Mouse (Mus musculus) limb, embryonic 14.5 days (tissue): ENCODE results near the gene Cldn10. TPM values are rescaled to one million over a fixed set of nuclear protein-coding genes. Genes with fewer than 3 reads are reported as not detected.

ENCODE experiments used
- ATAC-seq: fragments of 200-750 bp; cut with Nextera tagmentation; 2 replicates; pipeline ENCODE4 v1.8.0; 2017; ENCODE audit warnings: low read depth, moderate number of reproducible peaks, moderate TSS enrichment; ENCODE audit not compliant: low FRiP score
- DNase-seq: peaks from one replicate; pipeline ENCODE4 v3.0.0-alpha.2; 2015; ENCODE audit warnings: low spot score
- H3K27ac ChIP-seq: fragments of 300-500 bp; sonication (generic); replicated peaks from 2 replicates; pipeline ENCODE4 v1.5.1; 2014; ENCODE audit warnings: low read depth, mild to moderate bottlenecking, low read length, moderate library complexity, mixed read lengths
- H3K27me3 ChIP-seq: fragments of 300-500 bp; sonication (generic); 2 replicates; pipeline ENCODE4 v1.6.1; 2014; ENCODE audit warnings: low read length, mixed read lengths; ENCODE audit not compliant: control insufficient read depth, insufficient read depth
- H3K36me3 ChIP-seq: fragments of 300-500 bp; sonication (generic); 2 replicates; pipeline ENCODE4 v1.6.1; 2014; ENCODE audit warnings: mild to moderate bottlenecking, low read length, moderate library complexity, mixed read lengths; ENCODE audit not compliant: control insufficient read depth, insufficient read depth
- H3K4me1 ChIP-seq: fragments of 300-500 bp; sonication (generic); 2 replicates; pipeline ENCODE4 v1.6.1; 2014; ENCODE audit warnings: antibody characterized with exemption, low read length, mixed read lengths; ENCODE audit not compliant: control insufficient read depth, insufficient read depth
- H3K4me2 ChIP-seq: fragments of 300-500 bp; sonication (generic); replicated peaks from 2 replicates; pipeline ENCODE4 v1.6.1; 2014; ENCODE audit warnings: low read depth, mild to moderate bottlenecking, low read length, moderate library complexity; ENCODE audit not compliant: severe bottlenecking
- H3K4me3 ChIP-seq: fragments of 300-500 bp; sonication (generic); replicated peaks from 2 replicates; pipeline ENCODE4 v1.5.1; 2014; ENCODE audit warnings: low read length
- H3K9ac ChIP-seq: fragments of 300-500 bp; sonication (generic); 2 replicates; pipeline ENCODE4 v1.6.1; 2014; ENCODE audit warnings: mild to moderate bottlenecking, low read depth, low read length, moderate library complexity; ENCODE audit not compliant: severe bottlenecking
- H3K9me3 ChIP-seq: fragments of 300-500 bp; sonication (generic); 2 replicates; pipeline ENCODE4 v1.6.1; 2016; ENCODE audit warnings: low read length; ENCODE audit not compliant: control insufficient read depth
- POLR2A ChIP-seq: fragments of 200-500 bp; IDR thresholded peaks from 2 replicates; pipeline ENCODE4 v1.8.0; 2012; ENCODE audit warnings: inconsistent platforms, mild to moderate bottlenecking, moderate library complexity, borderline replicate concordance; ENCODE audit not compliant: insufficient read depth, insufficient read length; ENCODE audit errors: extremely low read depth
- WGBS: fragments of 180-500 bp; shearing (Covaris S2); extraction: QIAGEN DNeasy Blood & Tissue Kit; methylation state at CpG from one replicate; pipeline ENCODE4 v1.1.7; 2014; 5-methylcytosine and 5-hydroxymethylcytosine counted together
- polyA plus RNA-seq, 2 experiments: library from polyadenylated mRNA; depleted of rRNA in 1 of 2; stranded (reverse) in 1 of 2; unstranded in 1 of 2; fragments of >200 nt; fragmentation: Nextera tagmentation in 1 of 2; extraction: Ambion mirVana in 1 of 2; gene quantifications; 2 replicates each; pipeline versions ENCODE4 v1.2.1 to v1.2.3; 2012 to 2014

The Cldn10 gene
- polyA plus RNA-seq, 2 experiments = 0.65 to 1.4 TPM

GRCm38 (mm10) chr14:118869712-118870111, 82.0 kb downstream of the Cldn10 start:
- Histone ChIP-seq H3K4me1 (peaks cover 4% of the 10 kb centered on the region; the same call in 1 of the 2 replicates), H3K36me3 (peaks cover 7% of the 10 kb centered on the region; the same call in 1 of the 2 replicates), H3K27me3 (no peaks in the 10 kb centered on the region), H3K4me3 (no peak overlapping the region), H3K27ac (no peak overlapping the region), H3K4me2 (no peak overlapping the region), H3K9me3 (no peaks in the 10 kb centered on the region), H3K9ac (no peak overlapping the region)
- TF ChIP-seq POLR2A = no peak
- no peak for DNase-seq
- WGBS = 95% methylated on average over 6 of the region's 6 CpGs
- ATAC-seq = no peak

- H3K4me1 ChIP-seq = no peaks in the 10 kb centered on the region; the same call in 1 of the 2 replicates
- no peak for TF ChIP-seq POLR2A
- ATAC-seq = no peak
- H3K4me2 ChIP-seq = no peak overlapping the region
- no peaks in the 10 kb centered on the region for H3K27me3 ChIP-seq
- DNase-seq = no peak
- WGBS = 92% methylated on average over 4 of the region's 4 CpGs
- no peaks in the 10 kb centered on the region for H3K9me3 ChIP-seq
- H3K36me3 ChIP-seq = peaks cover 38% of the 10 kb centered on the region
- no peak overlapping the region for H3K27ac ChIP-seq
- H3K4me3 ChIP-seq = no peak overlapping the region
- H3K9ac ChIP-seq = no peak overlapping the region
Measured at GRCm38 (mm10) chr14:118874126-118874525, 86.4 kb downstream of the Cldn10 start.

GRCm38 (mm10) chr14:118874786-118875415, 87.2 kb downstream of the Cldn10 start:
- peaks cover 46% of the 10 kb centered on the region for H3K36me3 ChIP-seq
- ATAC-seq = no peak
- no peaks in the 10 kb centered on the region for H3K9me3 ChIP-seq
- WGBS = 53% methylated on average over 10 of the region's 10 CpGs
- no peak for TF ChIP-seq POLR2A
- no peak overlapping the region for H3K9ac ChIP-seq
- no peak overlapping the region for H3K4me2 ChIP-seq
- no peaks in the 10 kb centered on the region for H3K27me3 ChIP-seq
- no peak overlapping the region for H3K4me3 ChIP-seq
- no peaks in the 10 kb centered on the region; the same call in 1 of the 2 replicates for H3K4me1 ChIP-seq
- no peak for DNase-seq
- no peak overlapping the region for H3K27ac ChIP-seq

GRCm38 (mm10) chr14:118878346-118878910, 90.7 kb downstream of the Cldn10 start:
- 78% methylated on average over 11 of the region's 11 CpGs for WGBS
- no peak for DNase-seq
- H3K27me3 ChIP-seq = no peaks in the 10 kb centered on the region

GRCm38 (mm10) chr14:118880696-118881095, 93.0 kb downstream of the Cldn10 start:
- H3K36me3 ChIP-seq = peaks cover 72% of the 10 kb centered on the region
- ATAC-seq (no peak), DNase-seq (no peak)
- no peaks in the 10 kb centered on the region; the same call in 1 of the 2 replicates for H3K4me1 ChIP-seq
- H3K4me3 ChIP-seq = no peak overlapping the region
- H3K27me3 ChIP-seq = no peaks in the 10 kb centered on the region
- H3K4me2 ChIP-seq = no peak overlapping the region
- TF ChIP-seq POLR2A = no peak
- WGBS = 82% methylated on average over 10 of the region's 10 CpGs
- H3K9me3 ChIP-seq = no peaks in the 10 kb centered on the region
- H3K9ac ChIP-seq = no peak overlapping the region
- no peak overlapping the region for H3K27ac ChIP-seq

More at GRCm38 (mm10) chr14:118878346-118878910, 90.7 kb downstream of the Cldn10 start:
- Histone ChIP-seq H3K4me2 (no peak overlapping the region), H3K27ac (no peak overlapping the region), H3K36me3 (peaks cover 70% of the 10 kb centered on the region), H3K4me1 (no peaks in the 10 kb centered on the region; the same call in 1 of the 2 replicates), H3K9ac (no peak overlapping the region), H3K4me3 (no peak overlapping the region), H3K9me3 (no peaks in the 10 kb centered on the region)
- ATAC-seq = no peak
- no peak for TF ChIP-seq POLR2A
